Mouse (Mus musculus) neural tube, embryonic 12.5 days (tissue): ENCODE measurements around the gene Ccdc177. TPM values are rescaled to one million over a fixed set of nuclear protein-coding genes. Genes with fewer than 3 reads are reported as not detected.
A peak's percentile ranks its signal among the peaks of the same experiment; 100 is the strongest.
"Not testable (repeated sequence)": the region's sequence is repeated elsewhere in the genome, so short reads cannot be mapped to it uniquely, and the experiment has no call there.

ENCODE experiments used
- ATAC-seq: fragments of 200-750 bp; cut with Nextera tagmentation; 2 replicates; pipeline ENCODE4 v1.8.0; 2017; ENCODE audit warnings: low read depth, mild to moderate bottlenecking, moderate TSS enrichment, moderate library complexity; ENCODE audit not compliant: low FRiP score
- H3K27ac ChIP-seq: fragments of 300-500 bp; sonication (generic); 2 replicates; pipeline ENCODE4 v1.5.1; 2016
- H3K27me3 ChIP-seq: fragments of 300-500 bp; sonication (generic); replicated peaks from 2 replicates; pipeline ENCODE4 v1.6.1; 2016; ENCODE audit warnings: mild to moderate bottlenecking
- H3K36me3 ChIP-seq: fragments of 300-500 bp; sonication (generic); 2 replicates; pipeline ENCODE4 v1.6.1; 2016; ENCODE audit warnings: mild to moderate bottlenecking
- H3K4me1 ChIP-seq: fragments of 300-500 bp; sonication (generic); 2 replicates; pipeline ENCODE4 v1.6.1; 2016
- H3K4me2 ChIP-seq: fragments of 300-500 bp; sonication (generic); replicated peaks from 2 replicates; pipeline ENCODE4 v1.6.1; 2016; ENCODE audit warnings: mild to moderate bottlenecking
- H3K4me3 ChIP-seq: fragments of 300-500 bp; sonication (generic); 2 replicates; pipeline ENCODE4 v1.5.1; 2016
- H3K9ac ChIP-seq: fragments of 300-500 bp; sonication (generic); 2 replicates; pipeline ENCODE4 v1.6.1; 2016; ENCODE audit warnings: mild to moderate bottlenecking
- H3K9me3 ChIP-seq: fragments of 300-500 bp; sonication (generic); 2 replicates; pipeline ENCODE4 v1.6.1; 2016; ENCODE audit warnings: mild to moderate bottlenecking
- WGBS: fragments of 180-500 bp; shearing (Covaris S2); methylation state at CpG from one replicate; pipeline ENCODE4 v1.1.7; 2016; 5-methylcytosine and 5-hydroxymethylcytosine counted together
- polyA plus RNA-seq: library from polyadenylated mRNA; unstranded; fragments of >200 nt; fragmentation: Nextera tagmentation; extraction: Ambion mirVana; gene quantifications from 2 replicates; pipeline ENCODE4 v1.2.1, GENCODE M21; 2016

The Ccdc177 gene
- polyA plus RNA-seq, 1 experiment from 2014 or later, result 4.7 TPM

- WGBS, result 46% methylated on average over 6 of the region's 6 CpGs
- no peak for ATAC-seq
- H3K27me3 ChIP-seq, result no peaks in the 10 kb centered on the region
- H3K4me3 ChIP-seq, result peak overlapping the region; percentile 90
- H3K36me3 ChIP-seq, result 0 out of 2 replicates have a peak, but pooled peaks cover 4% of the 10 kb centered on the region
- H3K4me1 ChIP-seq, result peaks cover 21% of the 10 kb centered on the region
- no peaks in the 10 kb centered on the region for H3K9me3 ChIP-seq
- peak overlapping the region; percentile 70 for H3K4me2 ChIP-seq
- H3K9ac ChIP-seq, result peak overlapping the region; percentile 94; the same call in 1 of the 2 replicates
- no peak overlapping the region for H3K27ac ChIP-seq
Observed at GRCm38 (mm10) chr12:80791571-80792444, 31.3 kb upstream of the Ccdc177 start.

DNA sequence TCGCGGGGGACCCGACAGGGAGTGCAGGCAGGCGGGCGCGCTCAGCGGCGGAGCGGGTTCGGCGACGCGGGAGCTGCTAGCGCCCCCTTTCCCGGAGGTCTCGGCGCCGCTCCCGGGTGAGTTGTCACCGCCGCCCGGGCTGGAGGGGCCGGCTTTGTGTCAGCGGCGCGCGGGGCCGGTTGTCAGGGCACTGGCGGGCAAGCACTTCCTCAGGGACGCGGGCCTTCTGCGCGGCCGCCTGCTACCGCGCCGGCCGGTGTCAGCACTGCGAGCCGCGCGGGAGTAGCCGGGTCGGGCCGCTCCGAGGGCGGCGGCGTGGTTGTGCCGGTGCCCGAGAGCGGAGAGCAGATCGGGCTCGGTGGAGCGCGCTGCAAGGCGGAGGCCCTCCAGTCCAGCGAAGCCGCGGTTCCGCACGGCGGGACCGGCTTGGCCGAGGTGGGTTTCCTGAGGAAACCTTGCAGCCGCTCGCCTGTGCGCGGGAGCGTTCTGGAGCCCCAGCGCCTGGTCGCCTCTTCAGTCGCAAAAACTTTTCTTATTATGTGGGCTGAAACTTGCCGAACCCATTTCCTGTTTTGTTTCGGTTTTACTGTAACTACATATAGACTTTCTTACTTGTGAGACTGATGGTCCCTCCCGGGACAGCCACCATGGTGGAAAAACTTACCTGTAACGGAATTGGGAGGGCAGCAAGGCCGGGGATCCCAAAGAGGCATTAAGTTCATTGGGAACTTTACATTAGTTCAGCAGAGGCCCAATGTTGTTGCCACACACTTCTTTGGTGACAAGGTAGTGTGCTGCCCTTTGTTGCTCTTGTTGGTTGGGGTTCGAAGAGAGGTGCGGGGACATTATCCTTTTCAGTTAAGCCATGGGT is 30.4 kb upstream of the Ccdc177 start:
- peak overlapping the region; percentile 70 for H3K4me2 ChIP-seq
- H3K4me1 ChIP-seq, result peaks cover 21% of the 10 kb centered on the region
- 0 out of 2 replicates have a peak, but pooled peaks cover 4% of the 10 kb centered on the region for H3K36me3 ChIP-seq
- H3K9ac ChIP-seq, result peak overlapping the region; percentile 94
- under 1% methylated on average over 79 of the region's 80 CpGs for WGBS
- no peaks in the 10 kb centered on the region for H3K27me3 ChIP-seq
- H3K27ac ChIP-seq, result peak overlapping the region; percentile 97
- H3K4me3 ChIP-seq, result peak overlapping the region; percentile 90
- no peaks in the 10 kb centered on the region for H3K9me3 ChIP-seq
- ATAC-seq, result peak; percentile 81

- H3K9me3 ChIP-seq, result no peaks in the 10 kb centered on the region
- 2% methylated on average over 55 of the region's 56 CpGs for WGBS
- peak within 1 kb of the TSS; percentile 70 for H3K4me2 ChIP-seq
- 0 out of 2 replicates have a peak, but pooled peaks cover 4% of the 10 kb centered on the region for H3K36me3 ChIP-seq
- no peaks in the 10 kb centered on the region for H3K27me3 ChIP-seq
- H3K27ac ChIP-seq, result peak within 1 kb of the TSS; percentile 97
- H3K4me1 ChIP-seq, result peaks cover 16% of the 10 kb centered on the region
- peak within 1 kb of the TSS; percentile 90 for H3K4me3 ChIP-seq
- ATAC-seq, result peak; percentile 97
- peak within 1 kb of the TSS; percentile 94 for H3K9ac ChIP-seq
Observed at GRCm38 (mm10) chr12:80789849-80790694, 29.6 kb upstream of the Ccdc177 start, which contains the start of gene Susd6. Gene Susd6 (plus strand): TSS chr12:80790510.

- H3K36me3 ChIP-seq, H3K4me2 ChIP-seq, H3K27me3 ChIP-seq, H3K27ac ChIP-seq, H3K4me3 ChIP-seq, H3K9me3 ChIP-seq, H3K9ac ChIP-seq, ATAC-seq: not testable (repeated sequence)
- H3K4me1 ChIP-seq, result peaks cover 16% of the 10 kb centered on the region
- WGBS, result 87% methylated on average over 4 of the region's 4 CpGs
Observed at GRCm38 (mm10) chr12:80789276-80789675, 28.8 kb upstream of the Ccdc177 start.

GRCm38 (mm10) chr12:80788188-80788587 is 27.7 kb upstream of the Ccdc177 start:
- Histone ChIP-seq H3K4me3 (no peak overlapping the region), H3K9me3 (no peaks in the 10 kb centered on the region), H3K4me1 (peaks cover 16% of the 10 kb centered on the region), H3K4me2 (no peak overlapping the region), H3K36me3 (0 out of 2 replicates have a peak, but pooled peaks cover 3% of the 10 kb centered on the region), H3K27me3 (no peaks in the 10 kb centered on the region), H3K27ac (no peak overlapping the region), H3K9ac (no peak overlapping the region)
- 91% methylated on average over 3 of the region's 3 CpGs for WGBS
- ATAC-seq, result no peak

- peaks cover 13% of the 10 kb centered on the region for H3K4me1 ChIP-seq
- ATAC-seq, result no peak
- H3K4me2 ChIP-seq, result no peak overlapping the region
- no peaks in the 10 kb centered on the region for H3K27me3 ChIP-seq
- H3K9me3 ChIP-seq, result no peaks in the 10 kb centered on the region
- no peaks in the 10 kb centered on the region for H3K36me3 ChIP-seq
- H3K9ac ChIP-seq, result no peak overlapping the region
- 54% methylated on average over 11 of the region's 11 CpGs for WGBS
- no peak overlapping the region for H3K4me3 ChIP-seq
- H3K27ac ChIP-seq, result no peak overlapping the region
Observed at GRCm38 (mm10) chr12:80787604-80788003, 27.1 kb upstream of the Ccdc177 start.

DNA sequence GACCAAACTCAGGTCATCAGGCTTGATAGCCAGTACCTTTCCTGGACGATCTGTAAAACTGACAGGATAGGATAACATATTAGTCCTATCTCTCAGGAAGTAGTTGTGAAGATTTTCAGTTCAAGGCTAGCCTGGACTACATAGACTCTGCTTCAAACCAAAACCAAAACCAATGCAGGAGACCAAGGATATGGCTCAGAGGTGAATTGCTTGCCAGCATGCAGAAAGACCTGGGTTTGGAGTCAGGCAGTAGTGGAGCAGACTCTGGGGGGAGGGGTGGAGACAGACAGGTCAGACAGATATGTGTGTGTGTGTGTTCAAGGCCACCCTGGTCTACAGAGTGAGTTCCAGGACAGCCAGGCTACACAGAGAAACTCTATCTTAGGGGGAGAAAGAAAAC is 26.1 kb upstream of the Ccdc177 start:
- Histone ChIP-seq H3K4me2 (no peak overlapping the region), H3K9ac (no peak overlapping the region), H3K9me3 (no peaks in the 10 kb centered on the region), H3K4me1 (peaks cover 4% of the 10 kb centered on the region; the same call in 1 of the 2 replicates), H3K27me3 (no peaks in the 10 kb centered on the region), H3K4me3 (no peak overlapping the region), H3K36me3 (no peaks in the 10 kb centered on the region), H3K27ac (no peak overlapping the region)
- WGBS, result 86% methylated on average over 1 of the region's 1 CpGs
- no peak for ATAC-seq

DNA sequence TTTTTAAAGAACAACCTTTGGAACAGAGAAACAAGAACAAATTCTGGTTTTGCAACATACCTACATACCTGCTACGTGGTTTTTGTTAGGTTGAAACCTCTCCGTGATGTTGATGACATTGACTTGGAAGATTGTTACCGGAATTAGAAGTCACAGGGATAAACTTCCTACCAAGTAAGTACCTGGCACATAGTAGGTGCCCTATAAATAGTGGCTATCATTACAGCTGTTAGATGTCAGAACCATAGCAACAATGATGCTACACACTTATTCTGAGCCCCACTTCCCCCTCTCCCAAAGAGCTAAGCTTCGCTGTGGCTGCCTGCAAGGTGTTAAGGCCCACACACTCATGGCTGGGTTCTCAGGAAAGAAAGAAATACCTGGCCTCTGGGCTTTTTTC is 25.1 kb upstream of the Ccdc177 start:
- Histone ChIP-seq H3K9me3 (no peaks in the 10 kb centered on the region), H3K27ac (no peak overlapping the region), H3K4me2 (no peak overlapping the region), H3K4me1 (no peaks in the 10 kb centered on the region), H3K36me3 (no peaks in the 10 kb centered on the region), H3K9ac (no peak overlapping the region), H3K27me3 (no peaks in the 10 kb centered on the region), H3K4me3 (no peak overlapping the region)
- WGBS, result 87% methylated on average over 4 of the region's 4 CpGs
- ATAC-seq, result no peak

GRCm38 (mm10) chr12:80785005-80785404 is 24.5 kb upstream of the Ccdc177 start:
- Histone ChIP-seq H3K4me3 (no peak overlapping the region), H3K27ac (no peak overlapping the region), H3K9me3 (no peaks in the 10 kb centered on the region), H3K36me3 (no peaks in the 10 kb centered on the region), H3K27me3 (no peaks in the 10 kb centered on the region), H3K4me1 (no peaks in the 10 kb centered on the region), H3K9ac (no peak overlapping the region), H3K4me2 (no peak overlapping the region)
- no peak for ATAC-seq
- 89% methylated on average over 5 of the region's 5 CpGs for WGBS

DNA sequence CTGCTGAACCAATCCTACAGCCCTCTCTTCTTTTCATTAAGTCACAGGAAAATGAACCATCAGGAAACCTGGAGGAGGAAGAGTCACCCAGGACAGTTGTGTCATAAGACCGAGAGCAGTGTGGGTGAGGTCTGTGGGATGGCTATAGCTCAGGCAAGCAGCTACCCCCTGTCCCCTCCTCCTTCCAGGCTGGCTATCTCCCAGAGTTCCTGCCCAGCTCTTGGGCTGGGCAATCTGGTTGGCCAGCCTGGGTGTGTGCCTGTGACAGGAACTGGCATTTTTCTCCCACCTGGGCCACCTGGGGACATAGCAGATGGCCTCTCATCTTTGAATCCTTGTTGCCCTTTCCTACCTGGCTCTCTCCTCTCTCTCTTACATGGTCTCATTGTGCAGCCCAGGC is 23.4 kb upstream of the Ccdc177 start:
- no peak overlapping the region for H3K4me3 ChIP-seq
- H3K36me3 ChIP-seq, result no peaks in the 10 kb centered on the region
- H3K4me2 ChIP-seq, result no peak overlapping the region
- no peak for ATAC-seq
- no peaks in the 10 kb centered on the region for H3K4me1 ChIP-seq
- H3K27me3 ChIP-seq, result no peaks in the 10 kb centered on the region
- no peaks in the 10 kb centered on the region for H3K9me3 ChIP-seq
- no peak overlapping the region for H3K27ac ChIP-seq
- 84% methylated on average over 1 of the region's 1 CpGs for WGBS
- no peak overlapping the region for H3K9ac ChIP-seq

GRCm38 (mm10) chr12:80782892-80783291 is 22.4 kb upstream of the Ccdc177 start:
- H3K4me1 ChIP-seq, result no peaks in the 10 kb centered on the region
- whole genome bisulfite sequencing, result 54% methylated on average over 3 of the region's 3 CpGs
- no peaks in the 10 kb centered on the region for H3K9me3 ChIP-seq
- H3K36me3 ChIP-seq, result no peaks in the 10 kb centered on the region
- H3K4me3 ChIP-seq, result no peak overlapping the region
- ATAC-seq, result no peak
- H3K9ac ChIP-seq, result no peak overlapping the region
- H3K4me2 ChIP-seq, result no peak overlapping the region
- H3K27ac ChIP-seq, result no peak overlapping the region
- H3K27me3 ChIP-seq, result no peaks in the 10 kb centered on the region
